Comparison of ENCODE assay signal across 35 mouse cellular contexts in genomic region chr4:83460106-83460505, GRCm38 (mm10).
"Had no signal": no experiment of that assay in that cellular context is flagged by ENCODE, and none has a peak within 500 bp of the region (broad histone marks: within the 10 kb centered on the region; RNA-seq: fewer than 3 reads in every experiment).

No protein-coding gene starts in this region.

- DNase-seq: heart, postnatal 10 days; heart, postnatal 14 days; heart, postnatal 36 days; heart, postnatal 4 days; kidney, adult 11 months; kidney, adult 18-20 months; kidney, adult 2 months; kidney, adult 8-10 months; kidney, adult 9 months; kidney, postnatal 10 days; kidney, postnatal 14 days; kidney, postnatal 25 days; kidney, postnatal 36 days; kidney, postnatal 4 days; layer of hippocampus, adult 9-11 months; layer of hippocampus, postnatal 36 days had no signal

- H3K4me2 ChIP-seq: heart, embryonic 11.5 days; heart, embryonic 12.5 days; heart, embryonic 13.5 days; heart, embryonic 15.5 days; hindbrain, embryonic 12.5 days; hindbrain, embryonic 13.5 days; hindbrain, embryonic 14.5 days; hindbrain, embryonic 15.5 days; intestine, embryonic 15.5 days; kidney, embryonic 15.5 days had no signal

- H3K4me1 ChIP-seq: heart, embryonic 10.5 days; heart, embryonic 12.5 days; heart, embryonic 13.5 days; heart, embryonic 15.5 days; hindbrain, embryonic 10.5 days; hindbrain, embryonic 12.5 days; hindbrain, embryonic 13.5 days; hindbrain, embryonic 15.5 days; intestine, embryonic 15.5 days; kidney, embryonic 15.5 days had no signal

- H3K27ac ChIP-seq: heart, embryonic 10.5 days; heart, embryonic 13.5 days; heart, embryonic 15.5 days; hindbrain, embryonic 10.5 days; hindbrain, embryonic 12.5 days; hindbrain, embryonic 13.5 days; hindbrain, embryonic 14.5 days; hindbrain, embryonic 15.5 days; hindbrain, postnatal 0 days; intestine, embryonic 15.5 days; kidney, embryonic 15.5 days; kidney, postnatal 0 days; layer of hippocampus, adult 2 months had no signal

- H3K27me3 ChIP-seq: heart, embryonic 12.5 days; heart, embryonic 13.5 days; heart, embryonic 15.5 days; hindbrain, embryonic 12.5 days; hindbrain, embryonic 13.5 days; hindbrain, embryonic 15.5 days; intestine, embryonic 15.5 days; kidney, embryonic 15.5 days had no signal

- H3K4me3 ChIP-seq: heart, embryonic 10.5 days; heart, embryonic 12.5 days; heart, embryonic 13.5 days; heart, embryonic 15.5 days; hindbrain, embryonic 10.5 days; hindbrain, embryonic 12.5 days; hindbrain, embryonic 13.5 days; hindbrain, embryonic 15.5 days; intestine, embryonic 15.5 days; kidney, embryonic 15.5 days; layer of hippocampus, adult 2 months had no signal

- ATAC-seq: hindbrain, embryonic 16.5 days; hindbrain, postnatal 0 days; inflammation-experienced regulatory T-cells, adult 6 months; intestine, embryonic 15.5 days; intestine, embryonic 16.5 days; intestine, postnatal 0 days had no signal

- H3K9me3 ChIP-seq: heart, embryonic 10.5 days; heart, embryonic 12.5 days; heart, embryonic 13.5 days; heart, embryonic 15.5 days; hindbrain, embryonic 10.5 days; hindbrain, embryonic 12.5 days; hindbrain, embryonic 13.5 days; hindbrain, embryonic 15.5 days; intestine, embryonic 15.5 days; kidney, embryonic 15.5 days had no signal

- H3K9ac ChIP-seq: heart, embryonic 12.5 days; heart, embryonic 13.5 days; heart, embryonic 15.5 days; hindbrain, embryonic 12.5 days; hindbrain, embryonic 13.5 days; hindbrain, embryonic 14.5 days; hindbrain, embryonic 15.5 days; intestine, embryonic 15.5 days; kidney, embryonic 15.5 days had no signal
